Mouse (Mus musculus): ENCODE data around the gene Smarcc1.

DNA sequence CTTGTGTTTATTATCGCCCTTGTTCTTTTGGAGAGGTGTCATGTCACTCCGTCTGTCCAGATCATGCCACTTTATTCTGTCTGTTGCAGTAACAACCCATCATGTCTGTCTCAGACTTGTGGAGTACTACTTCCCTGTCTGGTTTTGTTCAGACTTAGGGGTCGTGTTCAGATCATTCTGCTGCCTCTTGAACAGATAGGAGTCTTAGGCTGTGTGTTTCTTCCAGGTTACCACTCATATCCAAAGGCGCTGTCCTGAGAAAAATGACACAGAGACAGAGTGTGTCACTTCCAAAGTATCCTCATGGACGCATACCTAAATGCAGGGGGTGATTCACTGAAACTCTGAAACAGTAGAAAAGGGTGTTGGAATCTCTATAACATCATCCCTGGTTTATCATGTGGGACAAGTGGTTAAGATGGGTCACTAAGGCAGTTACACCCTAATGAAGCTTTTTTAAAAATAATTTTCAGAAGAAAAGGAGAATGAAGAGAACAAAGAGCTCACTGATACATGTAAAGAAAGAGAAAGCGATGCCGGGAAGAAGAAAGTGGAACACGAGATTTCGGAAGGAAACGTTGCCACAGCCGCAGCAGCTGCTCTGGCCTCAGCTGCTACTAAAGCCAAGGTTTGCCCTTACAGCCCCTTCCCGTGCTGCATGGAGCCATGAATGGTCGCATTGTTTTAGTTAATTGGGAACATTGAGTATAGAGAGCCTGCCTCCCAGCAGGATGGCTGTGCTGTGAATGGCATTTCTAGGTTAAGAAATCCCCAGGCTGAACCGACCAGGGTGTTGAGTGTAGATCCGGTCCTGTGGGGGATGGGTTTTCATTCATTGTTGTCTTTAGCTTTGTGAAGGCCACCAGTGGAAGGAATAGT lies 88.3 kb downstream of the Smarcc1 start:
- TF ChIP-seq POLR2A (IDR thresholded peaks at IDR 0.05; ENCODE audit: control insufficient read depth, extremely low read depth, insufficient read depth, low read length, poor library complexity), result no peak
- TF ChIP-seq CTCF (IDR thresholded peaks at IDR 0.05; ENCODE audit: borderline replicate concordance, control insufficient read depth, extremely low read depth, insufficient read depth, low read length, poor library complexity), result no peak

Measured in thymus, adult 2 months (tissue).